Mouse (Mus musculus) kidney, postnatal 25 days (tissue): ENCODE measurements at regions not wholly inside any gene's neighbourhood (a gene's known extent, or its start where the extent isn't known, plus 50 kb on each side); places are given as distances from the start of the nearest gene placed in this dataset.
"Not testable (repeated sequence)": the region's sequence is repeated elsewhere in the genome, so short reads cannot be mapped to it uniquely, and the experiment has no call there.

ENCODE experiments used
- DNase-seq, 2 experiments: peaks; one replicate each; pipeline ENCODE4 v3.0.0; 2021; ENCODE audit warnings: mixed read lengths in 2 of 2

GRCm38 (mm10) chr1:189156906-189157305 is 149.3 kb upstream of the Kctd3 start:
- peak in 1 of 2 experiments; percentile 32 for DNase-seq

GRCm38 (mm10) chr1:189154376-189154775 is 146.7 kb upstream of the Kctd3 start:
- DNase-seq, result no peak

- DNase-seq, result no peak
These were observed 145.5 kb upstream of the Kctd3 start for GRCm38 (mm10) chr1:189153150-189153549.

DNA sequence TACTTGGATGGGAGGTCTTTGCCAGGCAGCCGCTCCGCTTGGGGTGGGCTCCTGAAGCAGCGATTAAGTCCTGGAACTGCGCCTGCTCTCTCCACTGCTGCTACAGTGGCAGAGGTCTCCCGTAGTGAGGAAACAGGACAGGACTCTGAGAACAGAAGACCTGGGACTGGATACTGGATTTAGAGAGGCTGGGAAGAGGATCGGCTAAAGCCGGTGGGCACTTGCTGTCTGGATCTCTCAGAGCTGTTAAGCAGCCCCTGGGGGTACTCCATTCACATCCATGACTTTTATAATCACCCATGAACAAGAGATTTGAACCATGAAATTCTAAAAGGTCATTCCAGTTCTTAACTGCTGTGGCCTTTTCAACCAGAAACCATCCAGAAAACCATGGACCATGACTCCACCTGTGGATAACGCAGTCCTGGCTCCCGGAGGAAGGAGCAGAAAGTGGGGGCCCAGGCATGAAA is 135.4 kb upstream of the Kctd3 start:
- DNase-seq, result no peak

- DNase-seq, result no peak
These were observed 134.9 kb upstream of the Kctd3 start for GRCm38 (mm10) chr1:189142551-189142950.

- no peak for DNase-seq
These were observed 134.1 kb upstream of the Kctd3 start for GRCm38 (mm10) chr1:189141694-189142093.

GRCm38 (mm10) chr1:189136731-189137385 is 129.2 kb upstream of the Kctd3 start:
- DNase-seq, result peak; percentile 72 to 84

DNA sequence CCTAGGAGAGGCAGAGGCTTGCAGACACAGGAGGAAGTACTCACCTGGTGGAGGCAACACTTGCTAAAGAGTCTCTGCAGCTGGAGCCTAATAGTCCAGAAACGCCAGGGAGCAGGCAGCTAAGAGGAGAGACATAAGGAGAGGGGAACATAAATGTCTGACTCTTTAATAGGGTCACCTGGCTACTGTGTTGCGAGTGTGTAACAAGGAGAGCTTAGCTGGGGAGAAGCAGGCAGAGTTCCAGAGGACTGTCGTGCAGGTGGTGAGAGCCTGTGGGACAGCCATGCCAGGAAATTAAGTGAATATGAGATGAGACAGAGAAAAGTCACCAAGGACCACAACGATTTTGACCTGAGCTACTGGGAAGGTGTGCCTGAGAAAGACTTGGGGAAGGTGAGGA is 128.2 kb upstream of the Kctd3 start:
- DNase-seq, result no peak

DNA sequence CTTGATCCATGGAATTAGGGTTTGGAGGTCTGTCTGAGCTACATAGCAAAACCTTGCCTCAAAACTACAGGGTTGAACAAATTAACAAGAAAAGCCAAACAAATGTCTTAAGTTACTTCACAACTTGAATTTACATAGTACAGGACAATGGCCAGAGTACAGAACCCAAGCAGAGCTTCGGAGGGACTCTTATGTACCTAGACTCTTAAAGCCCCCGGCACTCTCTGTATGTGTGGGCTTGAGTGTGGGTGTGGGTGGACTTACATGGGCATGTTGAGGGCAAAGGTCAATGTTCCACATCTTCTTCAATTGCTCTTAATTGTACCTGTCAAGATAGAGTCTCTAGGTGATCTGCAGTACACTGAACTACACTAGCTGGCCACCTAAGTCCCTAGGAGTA is 121.1 kb upstream of the Kctd3 start:
- DNase-seq, result no peak

GRCm38 (mm10) chr1:189128246-189128645 is 120.6 kb upstream of the Kctd3 start:
- not testable (repeated sequence) for DNase-seq

DNA sequence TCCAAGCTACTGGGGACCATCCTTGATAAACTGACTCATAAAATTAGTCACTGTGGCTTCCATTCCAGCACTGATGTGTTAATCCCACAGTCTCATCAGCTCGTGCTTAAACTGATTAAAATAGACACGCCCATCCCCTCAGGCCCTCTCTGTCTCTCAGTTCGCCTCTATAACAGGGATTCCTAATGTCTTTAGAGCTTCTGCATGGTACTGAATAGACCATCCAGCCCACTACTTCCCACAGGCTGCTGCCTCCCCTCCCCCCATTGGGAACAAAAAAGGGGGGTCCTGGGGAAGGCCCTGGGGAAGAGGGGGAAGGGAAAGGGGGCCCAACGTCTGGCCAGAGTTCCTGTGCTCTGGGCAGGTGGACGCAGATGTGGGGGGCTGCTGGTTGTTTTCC is 119.7 kb upstream of the Kctd3 start:
- DNase-seq, result no peak

- DNase-seq, result no peak
These were observed 112.5 kb upstream of the Kctd3 start for GRCm38 (mm10) chr1:189119941-189120735.

GRCm38 (mm10) chr1:189119005-189119404 is 111.4 kb upstream of the Kctd3 start:
- not testable (repeated sequence) for DNase-seq

DNA sequence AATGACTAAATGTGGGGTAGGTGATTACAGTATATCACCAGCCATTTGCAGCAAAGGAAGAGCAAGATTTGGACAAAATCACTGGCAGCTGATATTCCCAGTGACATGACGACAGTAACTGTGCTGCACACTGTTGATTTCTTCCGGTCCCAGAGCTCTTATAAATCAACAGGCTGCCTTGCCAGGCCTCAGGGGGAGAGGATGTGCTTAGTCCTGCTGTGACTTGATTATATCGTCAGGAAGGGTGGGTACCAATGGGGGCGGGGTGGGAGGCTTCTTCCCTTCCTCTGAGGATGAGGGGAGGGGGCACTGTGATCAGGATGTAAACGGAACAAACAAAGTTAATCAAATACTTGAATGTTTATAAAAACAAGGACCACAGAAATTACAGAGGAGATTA is 110.9 kb upstream of the Kctd3 start:
- peak; percentile 42 to 66 for DNase-seq

- no peak for DNase-seq
These were observed 108.3 kb upstream of the Kctd3 start for GRCm38 (mm10) chr1:189115914-189116313.

- no peak for DNase-seq
These were observed 107.6 kb upstream of the Kctd3 start for GRCm38 (mm10) chr1:189115279-189115678.

DNA sequence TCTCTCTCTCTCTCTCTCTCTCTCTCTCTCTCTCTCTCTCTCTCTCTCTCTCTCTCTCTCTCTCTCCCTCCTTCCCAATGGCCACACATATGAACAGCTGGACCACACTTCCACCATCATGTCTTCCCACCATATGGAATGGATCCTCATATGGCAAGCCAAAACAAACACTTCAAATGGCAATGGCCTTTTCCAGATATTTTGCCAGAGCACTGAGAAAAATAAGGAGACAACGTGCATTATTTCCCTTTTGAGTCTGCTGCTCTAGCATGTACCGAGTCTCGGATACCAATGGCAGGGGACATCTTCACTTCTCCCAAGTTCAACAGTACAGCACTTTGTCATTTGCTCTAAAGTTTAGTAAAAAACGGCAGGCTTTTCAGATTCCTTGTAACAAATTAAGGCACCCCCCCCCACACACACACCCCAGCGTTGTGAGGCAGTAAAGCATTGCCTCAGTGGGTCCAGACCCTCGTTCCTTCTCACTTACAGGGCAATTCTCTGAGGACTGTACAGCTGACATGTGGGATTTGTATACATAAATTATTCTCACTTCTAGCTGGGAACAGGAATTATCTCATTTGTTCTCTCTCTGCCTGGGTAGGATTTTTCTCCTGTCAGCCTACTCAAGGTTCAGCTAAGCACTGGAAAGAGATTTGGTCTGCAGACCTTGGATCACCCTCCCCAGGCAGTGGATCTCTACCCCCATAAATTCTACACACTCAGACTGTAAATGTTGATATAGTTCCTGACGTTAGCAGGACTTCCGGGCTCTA is 100.8 kb upstream of the Kctd3 start:
- DNase-seq, result no peak

DNA sequence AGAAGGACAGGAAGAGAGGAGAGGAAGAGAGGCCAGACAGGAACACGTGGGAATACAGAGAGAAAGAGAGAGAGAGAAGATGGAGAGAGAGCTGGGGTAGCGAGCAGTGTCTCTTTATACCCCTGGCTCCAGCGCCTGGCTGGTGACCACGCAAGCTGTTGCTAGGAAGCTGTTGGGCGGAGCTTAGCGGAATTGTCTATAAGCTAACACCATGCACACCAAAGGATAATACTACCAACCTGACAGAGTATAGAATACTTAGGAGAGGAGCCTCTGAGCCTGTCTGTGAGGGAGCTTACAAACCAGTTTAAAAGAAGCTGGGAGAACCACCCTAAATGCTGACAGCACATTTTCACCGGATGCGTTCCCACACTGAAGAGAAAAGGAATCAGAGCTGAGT is 100.2 kb upstream of the Kctd3 start:
- DNase-seq, result no peak

GRCm38 (mm10) chr1:189107156-189107555 is 99.5 kb upstream of the Kctd3 start:
- no peak for DNase-seq

GRCm38 (mm10) chr1:189105276-189105675 is 97.6 kb upstream of the Kctd3 start:
- DNase-seq, result no peak

DNA sequence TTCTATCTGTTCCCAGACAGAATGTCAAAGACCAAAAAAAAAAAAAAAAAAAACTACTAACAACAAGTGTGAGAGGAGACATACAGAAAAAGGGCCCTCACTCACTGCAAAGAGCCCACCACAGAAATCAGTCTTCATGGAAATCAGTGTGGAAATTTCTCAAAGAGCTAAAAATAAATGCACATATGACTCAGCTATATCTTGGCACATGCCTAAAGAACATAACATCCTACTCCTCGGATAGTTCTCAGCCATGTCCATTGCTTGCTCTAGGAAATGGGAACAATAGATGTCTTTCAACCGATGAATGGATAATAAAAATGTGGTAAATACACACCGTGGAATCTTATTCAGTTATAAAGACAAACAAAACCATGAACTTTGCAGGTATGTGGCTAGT is 95.1 kb upstream of the Kctd3 start:
- DNase-seq, result no peak

- no peak for DNase-seq
These were observed 91.5 kb upstream of the Kctd3 start for GRCm38 (mm10) chr1:189099121-189099520.

GRCm38 (mm10) chr1:189092819-189093218 is 85.2 kb upstream of the Kctd3 start:
- no peak for DNase-seq

- no peak for DNase-seq
These were observed 77.6 kb upstream of the Kctd3 start for GRCm38 (mm10) chr1:189085245-189085644.
